Mouse (Mus musculus) lung, embryonic 16.5 days (tissue): ENCODE data around the gene Igfbp5. TPM values are rescaled to one million over a fixed set of nuclear protein-coding genes. Genes with fewer than 3 reads are reported as not detected.

Experiments used
- ATAC-seq: fragments of 200-750 bp; cut with Nextera tagmentation; 2 replicates; pipeline ENCODE4 v1.8.0; 2017; ENCODE audit warnings: low read depth, mild to moderate bottlenecking, moderate library complexity
- H3K27ac ChIP-seq: fragments of 300-500 bp; sonication (generic); 2 replicates; pipeline ENCODE4 v1.5.1; 2014; ENCODE audit warnings: mild to moderate bottlenecking, control low read depth, low read length
- H3K27me3 ChIP-seq: fragments of 300-500 bp; sonication (generic); 2 replicates; pipeline ENCODE4 v1.6.1; 2014; ENCODE audit warnings: low read depth, low read length, mixed read lengths; ENCODE audit not compliant: control insufficient read depth, insufficient read depth
- H3K36me3 ChIP-seq: fragments of 300-500 bp; sonication (generic); 2 replicates; pipeline ENCODE4 v1.6.1; 2014; ENCODE audit warnings: low read length; ENCODE audit not compliant: control insufficient read depth, insufficient read depth
- H3K4me1 ChIP-seq: fragments of 300-500 bp; sonication (generic); replicated peaks from 2 replicates; pipeline ENCODE4 v1.6.1; 2014; ENCODE audit warnings: low read length, mixed read lengths; ENCODE audit not compliant: control insufficient read depth, insufficient read depth
- H3K4me2 ChIP-seq: fragments of 300-500 bp; sonication (generic); 2 replicates; pipeline ENCODE4 v1.6.1; 2014; ENCODE audit warnings: low read depth, low read length, control low read depth
- H3K4me3 ChIP-seq: fragments of 300-500 bp; sonication (generic); 2 replicates; pipeline ENCODE4 v1.5.1; 2014; ENCODE audit warnings: mild to moderate bottlenecking, low read length, control low read depth
- H3K9ac ChIP-seq: fragments of 300-500 bp; sonication (generic); 2 replicates; pipeline ENCODE4 v1.6.1; 2014; ENCODE audit warnings: low read length, control low read depth
- H3K9me3 ChIP-seq: fragments of 300-500 bp; sonication (generic); 2 replicates; pipeline ENCODE4 v1.6.1; 2016; ENCODE audit warnings: low read length; ENCODE audit not compliant: control insufficient read depth
- WGBS: fragments of 180-500 bp; shearing (Covaris S2); extraction: QIAGEN DNeasy Blood & Tissue Kit; methylation state at CpG from one replicate; pipeline ENCODE4 v1.1.7; 2014; 5-methylcytosine and 5-hydroxymethylcytosine counted together
- polyA plus RNA-seq: library from polyadenylated mRNA; unstranded; fragments of >200 nt; fragmentation: Nextera tagmentation; extraction: Ambion mirVana; gene quantifications from 2 replicates; pipeline ENCODE4 v1.2.1, GENCODE M21; 2015

The Igfbp5 gene
- polyA plus RNA-seq, 1 experiment from 2014 or later, result 72.4 TPM

- no peaks in the 10 kb centered on the region for H3K4me1 ChIP-seq
- H3K4me3 ChIP-seq, result no peak overlapping the region
- no peaks in the 10 kb centered on the region for H3K9me3 ChIP-seq
- no peak overlapping the region for H3K27ac ChIP-seq
- H3K9ac ChIP-seq, result no peak overlapping the region
- ATAC-seq, result no peak
- no peak overlapping the region for H3K4me2 ChIP-seq
- 80% methylated on average over 10 of the region's 10 CpGs for WGBS
- no peaks in the 10 kb centered on the region for H3K27me3 ChIP-seq
- H3K36me3 ChIP-seq, result peaks cover 11% of the 10 kb centered on the region; the same call in 1 of the 2 replicates
These were observed 19.0 kb downstream of the Igfbp5 start for GRCm38 (mm10) chr1:72855729-72856128.

- peaks cover 5% of the 10 kb centered on the region; the same call in 1 of the 2 replicates for H3K36me3 ChIP-seq
- H3K4me1 ChIP-seq, result no peaks in the 10 kb centered on the region
- ATAC-seq, result peak; percentile 18; the same call in 1 of the 2 replicates
- WGBS, result 37% methylated on average over 10 of the region's 10 CpGs
- H3K27me3 ChIP-seq, result no peaks in the 10 kb centered on the region
- no peak overlapping the region for H3K27ac ChIP-seq
- H3K4me2 ChIP-seq, result no peak overlapping the region
- H3K4me3 ChIP-seq, result no peak overlapping the region
- no peak overlapping the region for H3K9ac ChIP-seq
- H3K9me3 ChIP-seq, result no peaks in the 10 kb centered on the region
These were observed 20.1 kb downstream of the Igfbp5 start for GRCm38 (mm10) chr1:72854337-72855237.

DNA sequence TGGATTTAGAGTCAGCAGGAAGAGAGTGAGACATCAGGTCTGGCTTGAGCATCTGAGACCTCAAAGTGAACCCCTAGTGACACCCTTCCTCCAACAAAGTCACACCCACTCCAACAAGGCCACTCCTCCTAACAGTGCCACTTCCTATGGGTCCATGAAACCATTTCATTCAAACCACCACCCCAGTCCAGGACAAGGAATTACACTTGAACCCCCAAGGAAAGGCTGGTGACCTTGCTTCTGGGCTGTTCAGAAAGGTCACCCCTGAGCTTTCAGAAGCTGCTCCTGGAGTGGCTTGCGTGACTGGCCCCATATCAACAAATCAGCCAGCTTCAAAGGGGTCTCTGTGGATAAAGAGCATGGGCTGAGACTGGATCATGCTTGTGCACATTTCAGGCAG lies 20.9 kb downstream of the Igfbp5 start:
- H3K27me3 ChIP-seq, result no peaks in the 10 kb centered on the region
- 78% methylated on average over 1 of the region's 1 CpGs for WGBS

DNA sequence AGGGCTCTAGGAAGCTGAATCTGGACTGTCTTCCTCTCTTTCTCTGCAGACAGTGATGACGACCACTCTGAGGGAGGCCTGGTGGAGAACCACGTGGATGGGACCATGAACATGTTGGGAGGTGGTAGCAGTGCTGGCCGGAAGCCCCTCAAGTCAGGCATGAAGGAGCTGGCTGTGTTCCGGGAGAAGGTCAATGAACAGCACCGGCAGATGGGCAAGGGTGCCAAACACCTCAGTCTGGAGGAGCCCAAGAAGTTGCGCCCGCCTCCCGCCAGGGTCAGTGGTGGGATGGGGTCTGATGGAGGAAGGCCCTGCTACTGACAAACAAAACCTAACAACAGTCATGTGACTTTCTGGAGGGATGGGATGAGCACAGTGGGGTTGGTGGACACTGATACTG lies 25.6 kb downstream of the Igfbp5 start:
- no peak overlapping the region for H3K9ac ChIP-seq
- H3K36me3 ChIP-seq, result no peaks in the 10 kb centered on the region; the same call in 1 of the 2 replicates
- no peaks in the 10 kb centered on the region for H3K4me1 ChIP-seq
- no peak overlapping the region for H3K4me2 ChIP-seq
- H3K9me3 ChIP-seq, result no peaks in the 10 kb centered on the region
- H3K4me3 ChIP-seq, result no peak overlapping the region
- no peak for ATAC-seq
- 88% methylated on average over 8 of the region's 8 CpGs for WGBS
- no peaks in the 10 kb centered on the region for H3K27me3 ChIP-seq
- no peak overlapping the region for H3K27ac ChIP-seq

More for the DNA sequence above, 20.9 kb downstream of the Igfbp5 start:
- H3K27ac ChIP-seq, result no peak overlapping the region
- H3K4me3 ChIP-seq, result no peak overlapping the region
- H3K4me1 ChIP-seq, result no peaks in the 10 kb centered on the region
- H3K4me2 ChIP-seq, result no peak overlapping the region
- H3K9me3 ChIP-seq, result no peaks in the 10 kb centered on the region
- no peak overlapping the region for H3K9ac ChIP-seq
- ATAC-seq, result no peak
- peaks cover under 1% of the 10 kb centered on the region for H3K36me3 ChIP-seq

DNA sequence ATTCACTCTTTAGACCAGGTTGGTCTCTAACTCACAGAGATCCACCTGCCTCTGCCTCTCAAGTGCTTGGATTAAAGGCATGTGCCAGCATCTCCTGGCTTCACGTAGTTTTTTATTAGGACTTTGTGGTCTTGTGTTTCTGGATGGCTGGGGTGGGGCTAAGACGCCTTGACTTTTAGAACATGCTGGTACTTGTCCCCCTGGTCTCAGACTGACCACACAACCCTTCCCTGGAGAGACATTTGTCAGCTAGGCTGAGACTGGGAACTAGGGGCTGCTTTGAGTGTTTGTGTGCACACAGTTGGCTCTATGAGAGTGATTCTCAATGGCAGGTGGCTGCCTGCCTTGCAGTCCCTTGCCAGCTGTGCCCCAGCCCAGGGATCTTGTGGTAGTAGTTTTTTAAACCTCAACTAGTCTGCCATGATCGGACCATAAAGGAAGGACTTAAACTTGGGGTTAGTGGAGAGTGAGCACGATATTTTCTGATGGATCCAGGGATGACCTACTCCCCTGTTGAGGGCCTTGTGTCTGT lies 26.8 kb downstream of the Igfbp5 start:
- H3K27ac ChIP-seq, result no peak overlapping the region
- 75% methylated on average over 4 of the region's 4 CpGs for WGBS
- H3K27me3 ChIP-seq, result no peaks in the 10 kb centered on the region
- no peak for ATAC-seq
- no peaks in the 10 kb centered on the region for H3K4me1 ChIP-seq
- no peak overlapping the region for H3K4me3 ChIP-seq
- no peaks in the 10 kb centered on the region for H3K9me3 ChIP-seq
- H3K9ac ChIP-seq, result no peak overlapping the region
- no peak overlapping the region for H3K4me2 ChIP-seq
- no peaks in the 10 kb centered on the region; the same call in 1 of the 2 replicates for H3K36me3 ChIP-seq

DNA sequence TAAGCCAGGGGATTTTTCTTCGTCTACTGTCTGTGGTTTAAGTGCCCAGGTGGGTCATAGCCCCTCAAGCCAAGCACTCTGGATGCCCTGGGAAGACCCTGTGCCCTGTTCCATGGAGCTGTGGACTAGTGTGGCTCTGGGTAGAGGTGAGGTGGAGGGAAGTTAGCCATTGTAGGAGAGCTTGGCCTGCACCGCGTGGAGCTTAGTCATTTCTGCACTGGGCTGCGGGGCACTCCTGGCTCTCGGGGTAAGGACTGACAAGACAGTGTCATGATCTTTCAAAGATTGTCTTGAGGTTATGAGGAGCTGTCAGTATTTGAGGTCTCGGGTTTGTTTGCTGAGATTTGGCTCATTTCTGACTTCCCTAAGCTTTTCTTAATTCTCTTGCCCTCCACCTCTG lies 30.0 kb downstream of the Igfbp5 start:
- H3K4me1 ChIP-seq, result no peaks in the 10 kb centered on the region
- H3K4me2 ChIP-seq, result no peak overlapping the region
- WGBS, result 89% methylated on average over 6 of the region's 6 CpGs
- H3K9me3 ChIP-seq, result no peaks in the 10 kb centered on the region
- H3K9ac ChIP-seq, result no peak overlapping the region
- H3K27me3 ChIP-seq, result no peaks in the 10 kb centered on the region
- ATAC-seq, result no peak
- no peak overlapping the region for H3K4me3 ChIP-seq
- no peaks in the 10 kb centered on the region; the same call in 1 of the 2 replicates for H3K36me3 ChIP-seq
- no peak overlapping the region for H3K27ac ChIP-seq

GRCm38 (mm10) chr1:72842666-72843459 lies 31.8 kb downstream of the Igfbp5 start:
- no peaks in the 10 kb centered on the region; the same call in 1 of the 2 replicates for H3K4me1 ChIP-seq
- no peak overlapping the region for H3K9ac ChIP-seq
- no peak for ATAC-seq
- no peak overlapping the region for H3K4me3 ChIP-seq
- H3K27ac ChIP-seq, result no peak overlapping the region
- no peaks in the 10 kb centered on the region for H3K36me3 ChIP-seq
- H3K9me3 ChIP-seq, result no peaks in the 10 kb centered on the region
- 67% methylated on average over 18 of the region's 18 CpGs for WGBS
- no peak overlapping the region for H3K4me2 ChIP-seq
- no peaks in the 10 kb centered on the region for H3K27me3 ChIP-seq

GRCm38 (mm10) chr1:72839791-72840190 lies 34.9 kb downstream of the Igfbp5 start:
- Histone ChIP-seq H3K9me3 (no peaks in the 10 kb centered on the region), H3K4me1 (no peaks in the 10 kb centered on the region; the same call in 1 of the 2 replicates), H3K27ac (no peak overlapping the region), H3K4me2 (no peak overlapping the region), H3K36me3 (no peaks in the 10 kb centered on the region), H3K4me3 (no peak overlapping the region), H3K27me3 (no peaks in the 10 kb centered on the region), H3K9ac (no peak overlapping the region)
- ATAC-seq, result no peak
- 83% methylated on average over 7 of the region's 7 CpGs for WGBS

- Histone ChIP-seq H3K36me3 (no peaks in the 10 kb centered on the region), H3K4me2 (no peak overlapping the region), H3K9me3 (no peaks in the 10 kb centered on the region), H3K4me1 (no peaks in the 10 kb centered on the region; the same call in 1 of the 2 replicates), H3K9ac (no peak overlapping the region), H3K27me3 (no peaks in the 10 kb centered on the region), H3K27ac (no peak overlapping the region), H3K4me3 (no peak overlapping the region)
- WGBS, result 57% methylated on average over 8 of the region's 8 CpGs
- no peak for ATAC-seq
These were observed 35.3 kb downstream of the Igfbp5 start for GRCm38 (mm10) chr1:72839356-72839755.
